Comparison of ENCODE assay signal across 28 mouse cellular contexts in the genomic region with DNA sequence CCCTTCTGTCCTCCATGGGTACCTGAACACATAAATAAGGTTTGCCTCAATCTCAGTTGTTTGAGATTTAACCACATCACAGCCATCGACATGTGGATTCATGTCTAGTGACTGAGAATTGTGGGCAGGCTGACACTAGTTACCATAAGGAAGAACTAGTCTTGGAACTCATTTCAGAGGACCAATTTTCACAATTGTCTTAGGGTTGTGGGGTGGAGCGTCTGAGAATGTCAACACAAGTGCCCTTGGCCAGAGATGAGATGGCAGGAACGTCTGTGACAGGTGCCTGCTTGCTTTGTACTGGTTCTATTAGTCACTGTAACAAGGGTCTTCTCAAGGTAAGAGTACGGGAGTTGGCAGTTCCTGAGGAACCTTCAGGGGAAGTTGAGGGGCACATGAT.
"Had no signal": no experiment of that assay in that cellular context is flagged by ENCODE, and none has a peak within 500 bp of the region (broad histone marks: within the 10 kb centered on the region; RNA-seq: fewer than 3 reads in every experiment).

No protein-coding gene starts in this region.

- H3K9me3 ChIP-seq: limb, embryonic 10.5 days; limb, embryonic 12.5 days; limb, embryonic 13.5 days; limb, embryonic 15.5 days; liver, embryonic 13.5 days; liver, embryonic 15.5 days; lung, embryonic 15.5 days; midbrain, embryonic 10.5 days; midbrain, embryonic 12.5 days; midbrain, embryonic 13.5 days; midbrain, embryonic 15.5 days; neural tube, embryonic 12.5 days had no signal

- H3K27ac ChIP-seq: limb, embryonic 10.5 days; limb, embryonic 12.5 days; limb, embryonic 13.5 days; limb, embryonic 15.5 days; liver, embryonic 12.5 days; liver, embryonic 13.5 days; liver, embryonic 14.5 days; liver, embryonic 15.5 days; lung, embryonic 15.5 days; macrophage; midbrain, embryonic 10.5 days; midbrain, embryonic 12.5 days; midbrain, embryonic 13.5 days; midbrain, embryonic 15.5 days; neural tube, embryonic 12.5 days had no signal

- H3K36me3 ChIP-seq: limb, embryonic 10.5 days; limb, embryonic 12.5 days; limb, embryonic 13.5 days; limb, embryonic 15.5 days; liver, embryonic 12.5 days; liver, embryonic 13.5 days; liver, embryonic 15.5 days; lung, embryonic 15.5 days; midbrain, embryonic 10.5 days; midbrain, embryonic 12.5 days; midbrain, embryonic 13.5 days; midbrain, embryonic 15.5 days; neural tube, embryonic 12.5 days had no signal

- DNase-seq: left cerebral cortex, postnatal 4 days; liver; liver, embryonic 13.5 days; liver, postnatal 0 days; lung, adult 18-20 months; lung, adult 2 months; lung, embryonic 14.5 days; lung, postnatal 10 days; lung, postnatal 14 days; lung, postnatal 36 days; lung, postnatal 4 days; midbrain, embryonic 14.5 days had no signal

- H3K4me3 ChIP-seq: limb, embryonic 10.5 days; limb, embryonic 12.5 days; limb, embryonic 13.5 days; limb, embryonic 15.5 days; liver, embryonic 12.5 days; liver, embryonic 13.5 days; liver, embryonic 15.5 days; lung, embryonic 15.5 days; megakaryocyte, embryonic 14.5 days; midbrain, embryonic 10.5 days; midbrain, embryonic 12.5 days; midbrain, embryonic 13.5 days; midbrain, embryonic 15.5 days; myocyte; neural tube, embryonic 12.5 days had no signal

- H3K27me3 ChIP-seq: limb, embryonic 12.5 days; limb, embryonic 13.5 days; limb, embryonic 15.5 days; liver, embryonic 12.5 days; liver, embryonic 13.5 days; liver, embryonic 15.5 days; lung, embryonic 15.5 days; megakaryocyte, embryonic 14.5 days; midbrain, embryonic 12.5 days; midbrain, embryonic 13.5 days; midbrain, embryonic 15.5 days; neural tube, embryonic 12.5 days had no signal

- H3K4me1 ChIP-seq: limb, embryonic 10.5 days; limb, embryonic 12.5 days; limb, embryonic 13.5 days; limb, embryonic 15.5 days; liver, embryonic 12.5 days; liver, embryonic 13.5 days; liver, embryonic 15.5 days; lung, embryonic 15.5 days; megakaryocyte, embryonic 14.5 days; midbrain, embryonic 10.5 days; midbrain, embryonic 12.5 days; midbrain, embryonic 13.5 days; midbrain, embryonic 15.5 days; neural tube, embryonic 12.5 days had no signal
